Mouse (Mus musculus) midbrain, embryonic 10.5 days (tissue): ENCODE results near the gene Gm11111. TPM values are rescaled to one million over a fixed set of nuclear protein-coding genes. Genes with fewer than 3 reads are reported as not detected.
"Not testable (repeated sequence)": the region's sequence is repeated elsewhere in the genome, so short reads cannot be mapped to it uniquely, and the experiment has no call there.

Source experiments
- DNase-seq: peaks from one replicate; pipeline ENCODE4 v3.0.0-alpha.2; 2017; ENCODE audit warnings: low spot score
- H3K27ac ChIP-seq: fragments of 300-500 bp; sonication (generic); replicated peaks from 2 replicates; pipeline ENCODE4 v1.5.1; 2016; ENCODE audit warnings: mild to moderate bottlenecking
- H3K27me3 ChIP-seq: fragments of 300-500 bp; sonication (generic); 2 replicates; pipeline ENCODE4 v1.6.1; 2016; ENCODE audit warnings: low read depth, mild to moderate bottlenecking; ENCODE audit not compliant: poor library complexity, severe bottlenecking
- H3K36me3 ChIP-seq: fragments of 300-500 bp; sonication (generic); 2 replicates; pipeline ENCODE4 v1.6.1; 2016; ENCODE audit warnings: mild to moderate bottlenecking, moderate library complexity
- H3K4me1 ChIP-seq: fragments of 300-500 bp; sonication (generic); 2 replicates; pipeline ENCODE4 v1.6.1; 2016
- H3K4me3 ChIP-seq: fragments of 300-500 bp; sonication (generic); 2 replicates; pipeline ENCODE4 v1.5.1; 2016; ENCODE audit warnings: mild to moderate bottlenecking, moderate library complexity
- H3K9me3 ChIP-seq: fragments of 300-500 bp; sonication (generic); replicated peaks from 2 replicates; pipeline ENCODE4 v1.6.1; 2016; ENCODE audit warnings: mild to moderate bottlenecking
- WGBS: fragments of 180-500 bp; shearing (Covaris S2); methylation state at CpG from one replicate; pipeline ENCODE4 v1.1.7; 2016; 5-methylcytosine and 5-hydroxymethylcytosine counted together
- polyA plus RNA-seq: library from polyadenylated mRNA; unstranded; fragments of >200 nt; fragmentation: Nextera tagmentation; extraction: Ambion mirVana; gene quantifications from 2 replicates; pipeline ENCODE4 v1.2.1, GENCODE M21; 2016

Gm11111 gene
- polyA plus RNA-seq, 1 experiment from 2014 or later, result not detected

GRCm38 (mm10) chr5:98566461-98567193, 14.1 kb downstream of the Gm11111 start:
- DNase-seq, result peak; percentile 26
- Histone ChIP-seq H3K36me3 (no peaks in the 10 kb centered on the region), H3K27ac (peak overlapping the region; percentile 72), H3K4me3 (no peak overlapping the region), H3K4me1 (peaks cover 40% of the 10 kb centered on the region), H3K27me3 (no peaks in the 10 kb centered on the region), H3K9me3 (no peaks in the 10 kb centered on the region)
- WGBS, result 50% methylated on average over 6 of the region's 6 CpGs

- Histone ChIP-seq H3K27ac (no peak overlapping the region), H3K4me1 (peaks cover 34% of the 10 kb centered on the region), H3K9me3 (no peaks in the 10 kb centered on the region), H3K36me3 (no peaks in the 10 kb centered on the region), H3K4me3 (no peak overlapping the region), H3K27me3 (no peaks in the 10 kb centered on the region)
- 90% methylated on average over 4 of the region's 4 CpGs for WGBS
- no peak for DNase-seq
These were observed 16.0 kb downstream of the Gm11111 start for GRCm38 (mm10) chr5:98568481-98568880.

- no peak overlapping the region for H3K4me3 ChIP-seq
- H3K27me3 ChIP-seq, result no peaks in the 10 kb centered on the region
- no peaks in the 10 kb centered on the region for H3K9me3 ChIP-seq
- peaks cover 28% of the 10 kb centered on the region for H3K4me1 ChIP-seq
- DNase-seq, result no peak
- H3K36me3 ChIP-seq, result no peaks in the 10 kb centered on the region
- 73% methylated on average over 3 of the region's 3 CpGs for WGBS
- no peak overlapping the region for H3K27ac ChIP-seq
These were observed 16.6 kb downstream of the Gm11111 start for GRCm38 (mm10) chr5:98569029-98569513.

GRCm38 (mm10) chr5:98572392-98572791, 19.9 kb downstream of the Gm11111 start:
- Histone ChIP-seq H3K9me3 (no peaks in the 10 kb centered on the region), H3K27me3 (no peaks in the 10 kb centered on the region), H3K4me1 (peaks cover 4% of the 10 kb centered on the region; the same call in 1 of the 2 replicates), H3K27ac (no peak overlapping the region), H3K4me3 (no peak overlapping the region), H3K36me3 (no peaks in the 10 kb centered on the region)
- WGBS, result 72% methylated on average over 4 of the region's 4 CpGs
- DNase-seq, result no peak

- Histone ChIP-seq H3K4me1 (no peaks in the 10 kb centered on the region), H3K36me3 (no peaks in the 10 kb centered on the region), H3K4me3 (no peak overlapping the region), H3K27ac (no peak overlapping the region), H3K9me3 (no peaks in the 10 kb centered on the region), H3K27me3 (no peaks in the 10 kb centered on the region)
- DNase-seq, result no peak
- 72% methylated on average over 12 of the region's 12 CpGs for WGBS
These were observed 22.4 kb downstream of the Gm11111 start for GRCm38 (mm10) chr5:98574711-98575470.

- no peaks in the 10 kb centered on the region for H3K27me3 ChIP-seq
- H3K9me3 ChIP-seq, result no peaks in the 10 kb centered on the region
- no peak overlapping the region for H3K27ac ChIP-seq
- H3K4me3 ChIP-seq, result no peak overlapping the region
- no peaks in the 10 kb centered on the region for H3K36me3 ChIP-seq
- no peaks in the 10 kb centered on the region for H3K4me1 ChIP-seq
- no peak for DNase-seq
- WGBS, result 84% methylated on average over 4 of the region's 4 CpGs
These were observed 23.0 kb downstream of the Gm11111 start for GRCm38 (mm10) chr5:98575471-98575834.

DNA sequence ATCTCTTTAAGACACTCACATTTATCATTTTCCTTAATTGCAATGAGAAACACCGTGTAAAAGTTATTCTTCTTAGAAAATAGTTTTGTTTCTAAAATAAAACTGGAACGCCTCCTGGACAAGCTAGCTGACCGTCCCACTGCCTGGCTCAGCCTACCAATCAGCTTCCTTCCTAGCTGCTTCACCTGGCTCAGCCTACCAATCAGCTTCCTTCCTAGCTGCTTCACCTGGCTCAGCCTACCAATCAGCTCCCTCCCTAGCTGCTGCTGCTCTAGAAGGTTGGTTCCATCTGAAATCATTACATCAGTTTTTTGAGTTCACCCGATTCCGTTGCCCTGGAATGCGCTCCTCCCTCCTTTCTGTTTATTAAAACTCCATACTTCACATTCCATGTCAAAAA, 24.0 kb downstream of the Gm11111 start:
- WGBS, result 89% methylated on average over 6 of the region's 6 CpGs
- not testable (repeated sequence) for H3K4me1 ChIP-seq, H3K4me3 ChIP-seq, H3K27me3 ChIP-seq, DNase-seq, H3K36me3 ChIP-seq, H3K9me3 ChIP-seq, H3K27ac ChIP-seq

DNA sequence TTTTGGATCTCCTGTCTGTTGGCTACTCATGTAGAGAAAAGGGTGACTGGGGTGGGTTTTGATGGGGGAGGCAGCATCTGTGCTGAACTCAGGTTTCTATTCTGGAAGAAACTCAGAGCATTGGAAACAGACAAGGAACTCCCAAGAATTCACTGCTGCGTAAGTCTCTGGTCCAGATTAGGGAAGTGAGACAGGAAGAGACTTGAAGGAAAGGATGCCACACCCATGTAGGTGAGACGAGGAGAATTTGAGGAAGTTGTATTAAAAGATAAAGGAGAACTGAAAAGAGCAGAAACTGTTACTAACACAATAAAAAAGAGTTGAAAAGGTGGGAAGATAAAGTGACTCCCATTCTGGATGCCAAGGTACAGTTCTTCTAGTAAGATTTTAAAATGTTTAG, 25.9 kb downstream of the Gm11111 start:
- Histone ChIP-seq H3K4me1 (no peaks in the 10 kb centered on the region), H3K9me3 (no peaks in the 10 kb centered on the region), H3K36me3 (no peaks in the 10 kb centered on the region), H3K4me3 (no peak overlapping the region), H3K27me3 (no peaks in the 10 kb centered on the region), H3K27ac (no peak overlapping the region)
- WGBS, result 75% methylated on average over 2 of the region's 2 CpGs
- DNase-seq, result no peak

DNA sequence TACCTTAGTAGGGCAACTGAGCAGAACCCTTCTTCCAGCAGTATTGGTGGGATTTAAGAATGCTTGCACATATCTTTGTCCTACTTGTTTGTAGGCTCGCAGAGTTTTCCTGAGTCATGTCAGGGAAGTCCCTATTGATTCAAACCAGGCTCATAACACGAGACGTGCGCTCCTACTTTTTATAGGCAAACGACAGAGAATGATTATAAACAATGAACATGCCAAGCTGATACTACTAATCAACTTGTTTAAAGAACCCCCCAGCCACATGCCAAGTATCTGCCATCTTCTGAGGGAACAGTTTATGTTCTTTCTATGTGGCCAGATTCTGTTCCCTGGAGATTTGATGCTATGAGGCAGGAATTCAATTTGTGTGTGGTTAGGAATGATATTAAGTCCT, 28.3 kb downstream of the Gm11111 start:
- H3K36me3 ChIP-seq, result no peaks in the 10 kb centered on the region
- 90% methylated on average over 5 of the region's 5 CpGs for WGBS
- no peak overlapping the region for H3K27ac ChIP-seq
- H3K9me3 ChIP-seq, result no peaks in the 10 kb centered on the region
- no peaks in the 10 kb centered on the region for H3K4me1 ChIP-seq
- H3K4me3 ChIP-seq, result no peak overlapping the region
- DNase-seq, result no peak
- no peaks in the 10 kb centered on the region for H3K27me3 ChIP-seq

- Histone ChIP-seq H3K27me3 (no peaks in the 10 kb centered on the region), H3K4me3 (no peak overlapping the region), H3K27ac (no peak overlapping the region), H3K9me3 (no peaks in the 10 kb centered on the region), H3K4me1 (no peaks in the 10 kb centered on the region), H3K36me3 (no peaks in the 10 kb centered on the region)
- WGBS, result 89% methylated on average over 3 of the region's 3 CpGs
- DNase-seq, result no peak
These were observed 29.6 kb downstream of the Gm11111 start for GRCm38 (mm10) chr5:98582051-98582450.

DNA sequence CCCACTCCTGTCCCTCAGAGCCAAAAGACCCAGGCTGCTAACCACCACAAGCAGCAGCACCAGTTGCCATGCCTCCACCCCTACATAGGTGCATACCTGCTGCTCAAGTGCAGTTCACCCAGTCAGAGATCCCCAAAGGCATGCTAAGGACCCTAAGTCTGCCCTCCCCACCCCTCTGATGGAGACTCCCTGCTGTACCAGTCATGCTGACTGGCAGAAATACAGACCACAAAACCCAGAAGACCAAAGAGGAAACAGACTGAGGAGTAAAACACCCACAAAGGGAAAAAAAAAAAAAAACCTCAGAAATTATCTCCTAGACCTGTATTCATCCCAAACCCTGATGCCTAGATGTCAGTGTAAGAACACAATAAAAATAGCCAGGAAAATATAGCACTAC, 33.4 kb downstream of the Gm11111 start:
- DNase-seq, result no peak
- H3K36me3 ChIP-seq, result no peaks in the 10 kb centered on the region

More for the DNA sequence above, 33.4 kb downstream of the Gm11111 start:
- H3K27ac ChIP-seq, result no peak overlapping the region
- H3K9me3 ChIP-seq, result no peaks in the 10 kb centered on the region
- no peaks in the 10 kb centered on the region for H3K4me1 ChIP-seq
- H3K27me3 ChIP-seq, result no peaks in the 10 kb centered on the region
- no peak overlapping the region for H3K4me3 ChIP-seq
